Mouse (Mus musculus): ENCODE results near the gene Hcst. TPM values are rescaled to one million over a fixed set of nuclear protein-coding genes. Genes with fewer than 3 reads are reported as not detected.

Hcst gene
- polyA plus RNA-seq, 1 experiment from 2014 or later: 17.4 TPM

GRCm38 (mm10) chr7:30373501-30373962, 46.1 kb downstream of the Hcst start:
- Histone ChIP-seq H3K36me3 (replicated peaks; ENCODE audit: insufficient read depth, low read length) (no peaks in the 10 kb centered on the region), H3K9ac (replicated peaks) (0 out of 2 replicates have a peak overlapping the region, but pooled peaks have one; percentile 32), H3K4me2 (ENCODE audit: low read depth, low read length) (peak overlapping the region; percentile 69), H3K27me3 (ENCODE audit: insufficient read depth, low read length) (no peaks in the 10 kb centered on the region), H3K4me1 (ENCODE audit: insufficient read depth) (no peaks in the 10 kb centered on the region), H3K4me3 (ENCODE audit: low read depth, low read length) (peak overlapping the region; percentile 43), H3K9me3 (ENCODE audit: low read length) (no peaks in the 10 kb centered on the region), H3K27ac (ENCODE audit: low read depth) (no peak overlapping the region)
- peak; percentile 89 for DNase-seq
- ATAC-seq: peak; percentile 100
- TF ChIP-seq EP300 (IDR thresholded peaks at IDR 0.05; ENCODE audit: low read depth) (no peak), CTCF (IDR thresholded peaks at IDR 0.05; ENCODE audit: low read depth) (peak; percentile 99)
- under 1% methylated on average over 21 of the region's 21 CpGs for whole genome bisulfite sequencing (ENCODE audit: insufficient replicate concordance)

Other genes with a start within 250 kb of the Hcst start
- 7.0 and 15.1 TPM in 2 replicates for gene Cox7a1, start 235.7 kb downstream of the Hcst start, polyA plus RNA-seq (2015; fragmentation: Nextera tagmentation; extraction: Ambion mirVana)
- gene Capns1, start 221.0 kb downstream of the Hcst start, polyA plus RNA-seq (2015; fragmentation: Nextera tagmentation; extraction: Ambion mirVana): 30.2 and 30.6 TPM in 2 replicates
- 42.9 and 43.3 TPM in 2 replicates for gene Polr2i, start 187.9 kb downstream of the Hcst start, polyA plus RNA-seq (2015; fragmentation: Nextera tagmentation; extraction: Ambion mirVana)
- 41.8 and 42.1 TPM in 2 replicates for gene Tbcb, start 187.6 kb downstream of the Hcst start, polyA plus RNA-seq (2015; fragmentation: Nextera tagmentation; extraction: Ambion mirVana)
- not detected in 2 replicates for gene Ovol3, start 184.1 kb downstream of the Hcst start, polyA plus RNA-seq (2015; fragmentation: Nextera tagmentation; extraction: Ambion mirVana)
- 0.08 and 0.15 TPM in 2 replicates for gene Thap8, start 139.8 kb downstream of the Hcst start, polyA plus RNA-seq (2015; fragmentation: Nextera tagmentation; extraction: Ambion mirVana)
- gene Wdr62, start 139.4 kb downstream of the Hcst start, polyA plus RNA-seq (2015; fragmentation: Nextera tagmentation; extraction: Ambion mirVana): 3.1 and 3.4 TPM in 2 replicates
- 0.34 and 0.59 TPM in 2 replicates for gene Clip3, start 128.1 kb downstream of the Hcst start, polyA plus RNA-seq (2015; fragmentation: Nextera tagmentation; extraction: Ambion mirVana)
- 23.1 and 23.9 TPM in 2 replicates for gene Alkbh6, start 111.1 kb downstream of the Hcst start, polyA plus RNA-seq (2015; fragmentation: Nextera tagmentation; extraction: Ambion mirVana)
- 11.4 and 12.8 TPM in 2 replicates for gene Syne4, start 105.0 kb downstream of the Hcst start, polyA plus RNA-seq (2015; fragmentation: Nextera tagmentation; extraction: Ambion mirVana)
- gene E130208F15Rik, start 98.1 kb downstream of the Hcst start, polyA plus RNA-seq (2015; fragmentation: Nextera tagmentation; extraction: Ambion mirVana): not detected in 2 replicates
- 14.0 TPM in 2 replicates for gene Sdhaf1, start 96.0 kb downstream of the Hcst start, polyA plus RNA-seq (2015; fragmentation: Nextera tagmentation; extraction: Ambion mirVana)
- gene Lrfn3, start 57.1 kb downstream of the Hcst start, polyA plus RNA-seq (2015; fragmentation: Nextera tagmentation; extraction: Ambion mirVana): 7.4 and 8.3 TPM in 2 replicates
- 221 and 231 TPM in 2 replicates for gene Tyrobp, start 6.1 kb downstream of the Hcst start, polyA plus RNA-seq (2015; fragmentation: Nextera tagmentation; extraction: Ambion mirVana)
- 1.7 and 2.3 TPM in 2 replicates for gene Nfkbid, start 1.9 kb upstream of the Hcst start, polyA plus RNA-seq (2015; fragmentation: Nextera tagmentation; extraction: Ambion mirVana)
- 1.2 and 1.6 TPM in 2 replicates for gene Aplp1, start 25.7 kb upstream of the Hcst start, polyA plus RNA-seq (2015; fragmentation: Nextera tagmentation; extraction: Ambion mirVana)
- 0.05 TPM in 1 of 2 replicates, not detected in the other for gene Kirrel2, start 37.8 kb upstream of the Hcst start, polyA plus RNA-seq (2015; fragmentation: Nextera tagmentation; extraction: Ambion mirVana)
- gene Nphs1, start 38.5 kb upstream of the Hcst start, polyA plus RNA-seq (2015; fragmentation: Nextera tagmentation; extraction: Ambion mirVana): 0.06 and 0.07 TPM in 2 replicates
- 203 and 205 TPM in 2 replicates for gene Prodh2, start 73.8 kb upstream of the Hcst start, polyA plus RNA-seq (2015; fragmentation: Nextera tagmentation; extraction: Ambion mirVana)
- 1.0 and 1.1 TPM in 2 replicates for gene Arhgap33, start 115.2 kb upstream of the Hcst start, polyA plus RNA-seq (2015; fragmentation: Nextera tagmentation; extraction: Ambion mirVana)
- gene Hspb6, start 132.3 kb upstream of the Hcst start, polyA plus RNA-seq (2015; fragmentation: Nextera tagmentation; extraction: Ambion mirVana): 4.9 and 6.6 TPM in 2 replicates
- 0.53 and 1.1 TPM in 2 replicates for gene Proser3, start 132.4 kb upstream of the Hcst start, polyA plus RNA-seq (2015; fragmentation: Nextera tagmentation; extraction: Ambion mirVana)
- 16.0 and 18.9 TPM in 2 replicates for gene Lin37, start 140.0 kb upstream of the Hcst start, polyA plus RNA-seq (2015; fragmentation: Nextera tagmentation; extraction: Ambion mirVana)
- gene U2af1l4, start 143.4 kb upstream of the Hcst start, polyA plus RNA-seq (2015; fragmentation: Nextera tagmentation; extraction: Ambion mirVana): 34.4 and 34.8 TPM in 2 replicates
- gene Gm49396, start 143.5 kb upstream of the Hcst start, polyA plus RNA-seq (2015; fragmentation: Nextera tagmentation; extraction: Ambion mirVana): 1.5 and 1.8 TPM in 2 replicates
- 85.3 and 94.5 TPM in 2 replicates for gene Psenen, start 143.8 kb upstream of the Hcst start, polyA plus RNA-seq (2015; fragmentation: Nextera tagmentation; extraction: Ambion mirVana)
- 0.52 and 1.2 TPM in 2 replicates for gene Igflr1, start 145.6 kb upstream of the Hcst start, polyA plus RNA-seq (2015; fragmentation: Nextera tagmentation; extraction: Ambion mirVana)
- gene Kmt2b, start 168.9 kb upstream of the Hcst start, polyA plus RNA-seq (2015; fragmentation: Nextera tagmentation; extraction: Ambion mirVana): 1.9 and 3.1 TPM in 2 replicates
- 0.53 and 1.2 TPM in 2 replicates for gene Zbtb32, start 179.1 kb upstream of the Hcst start, polyA plus RNA-seq (2015; fragmentation: Nextera tagmentation; extraction: Ambion mirVana)
- 0.07 and 0.14 TPM in 2 replicates for gene Upk1a, start 193.0 kb upstream of the Hcst start, polyA plus RNA-seq (2015; fragmentation: Nextera tagmentation; extraction: Ambion mirVana)
- gene Cox6b1, start 206.3 kb upstream of the Hcst start, polyA plus RNA-seq (2015; fragmentation: Nextera tagmentation; extraction: Ambion mirVana): 995 and 998 TPM in 2 replicates
- not detected in 2 replicates for gene Etv2, start 216.0 kb upstream of the Hcst start, polyA plus RNA-seq (2015; fragmentation: Nextera tagmentation; extraction: Ambion mirVana)
- gene Rbm42, start 230.5 kb upstream of the Hcst start, polyA plus RNA-seq (2015; fragmentation: Nextera tagmentation; extraction: Ambion mirVana): 41.8 and 43.3 TPM in 2 replicates
- 11.4 and 13.0 TPM in 2 replicates for gene Haus5, start 245.1 kb upstream of the Hcst start, polyA plus RNA-seq (2015; fragmentation: Nextera tagmentation; extraction: Ambion mirVana)

Data from liver, postnatal 0 days (tissue).